Mouse (Mus musculus) ES-E14 (cell line): ENCODE measurements around the gene Phf11c.

ENCODE experiments used
- CHD2 ChIP-seq: IDR thresholded peaks from 2 replicates; pipeline ENCODE4 v1.6.1; 2014; ENCODE audit warnings: mild to moderate bottlenecking, low read depth, low read length, inconsistent platforms
- MAFK ChIP-seq: IDR thresholded peaks from 2 replicates; pipeline ENCODE4 v1.6.1; 2014; ENCODE audit warnings: mild to moderate bottlenecking, low read depth, low read length, inconsistent platforms; ENCODE audit not compliant: insufficient read depth
- ZC3H11A ChIP-seq: IDR thresholded peaks from 2 replicates; pipeline ENCODE4 v1.6.1; 2012; ENCODE audit warnings: low read depth, mild to moderate bottlenecking, inconsistent platforms, low read length, borderline replicate concordance
- ZNF384 ChIP-seq: IDR thresholded peaks from 2 replicates; pipeline ENCODE4 v1.6.1; 2012; ENCODE audit warnings: low read depth, low read length, inconsistent platforms

- TF ChIP-seq CHD2 (no peak), MAFK (no peak), ZNF384 (no peak), ZC3H11A (no peak)
Observed at GRCm38 (mm10) chr14:59418171-59418570, 23.0 kb upstream of the Phf11c start.
